Mouse (Mus musculus) liver, embryonic 14.5 days (tissue): ENCODE results near the gene Tuba3b.

Source experiments
- CTCF ChIP-seq: IDR thresholded peaks from 2 replicates; pipeline ENCODE4 v1.5.1; 2016; ENCODE audit warnings: antibody characterized with exemption, low read depth, control low read depth
- EP300 ChIP-seq: IDR thresholded peaks from 2 replicates; pipeline ENCODE4 v1.6.1; 2016; ENCODE audit warnings: antibody characterized with exemption, low read depth

- no peak for TF ChIP-seq EP300
- TF ChIP-seq CTCF: no peak
Observed at GRCm38 (mm10) chr6:145576762-145577161, 38.8 kb upstream of the Tuba3b start.
